Mouse (Mus musculus) limb, embryonic 14.5 days (tissue): ENCODE results near the gene D430041D05Rik. TPM values are rescaled to one million over a fixed set of nuclear protein-coding genes. Genes with fewer than 3 reads are reported as not detected.

Experiments used
- ATAC-seq: fragments of 200-750 bp; cut with Nextera tagmentation; 2 replicates; pipeline ENCODE4 v1.8.0; 2017; ENCODE audit warnings: low read depth, moderate number of reproducible peaks, moderate TSS enrichment; ENCODE audit not compliant: low FRiP score
- DNase-seq: peaks from one replicate; pipeline ENCODE4 v3.0.0-alpha.2; 2015; ENCODE audit warnings: low spot score
- H3K27ac ChIP-seq: fragments of 300-500 bp; sonication (generic); replicated peaks from 2 replicates; pipeline ENCODE4 v1.5.1; 2014; ENCODE audit warnings: low read depth, mild to moderate bottlenecking, low read length, moderate library complexity, mixed read lengths
- H3K27me3 ChIP-seq: fragments of 300-500 bp; sonication (generic); 2 replicates; pipeline ENCODE4 v1.6.1; 2014; ENCODE audit warnings: low read length, mixed read lengths; ENCODE audit not compliant: control insufficient read depth, insufficient read depth
- H3K36me3 ChIP-seq: fragments of 300-500 bp; sonication (generic); 2 replicates; pipeline ENCODE4 v1.6.1; 2014; ENCODE audit warnings: mild to moderate bottlenecking, low read length, moderate library complexity, mixed read lengths; ENCODE audit not compliant: control insufficient read depth, insufficient read depth
- H3K4me1 ChIP-seq: fragments of 300-500 bp; sonication (generic); 2 replicates; pipeline ENCODE4 v1.6.1; 2014; ENCODE audit warnings: antibody characterized with exemption, low read length, mixed read lengths; ENCODE audit not compliant: control insufficient read depth, insufficient read depth
- H3K4me2 ChIP-seq: fragments of 300-500 bp; sonication (generic); replicated peaks from 2 replicates; pipeline ENCODE4 v1.6.1; 2014; ENCODE audit warnings: low read depth, mild to moderate bottlenecking, low read length, moderate library complexity; ENCODE audit not compliant: severe bottlenecking
- H3K4me3 ChIP-seq: fragments of 300-500 bp; sonication (generic); replicated peaks from 2 replicates; pipeline ENCODE4 v1.5.1; 2014; ENCODE audit warnings: low read length
- H3K9ac ChIP-seq: fragments of 300-500 bp; sonication (generic); 2 replicates; pipeline ENCODE4 v1.6.1; 2014; ENCODE audit warnings: mild to moderate bottlenecking, low read depth, low read length, moderate library complexity; ENCODE audit not compliant: severe bottlenecking
- H3K9me3 ChIP-seq: fragments of 300-500 bp; sonication (generic); 2 replicates; pipeline ENCODE4 v1.6.1; 2016; ENCODE audit warnings: low read length; ENCODE audit not compliant: control insufficient read depth
- POLR2A ChIP-seq: fragments of 200-500 bp; IDR thresholded peaks from 2 replicates; pipeline ENCODE4 v1.8.0; 2012; ENCODE audit warnings: inconsistent platforms, mild to moderate bottlenecking, moderate library complexity, borderline replicate concordance; ENCODE audit not compliant: insufficient read depth, insufficient read length; ENCODE audit errors: extremely low read depth
- WGBS: fragments of 180-500 bp; shearing (Covaris S2); extraction: QIAGEN DNeasy Blood & Tissue Kit; methylation state at CpG from one replicate; pipeline ENCODE4 v1.1.7; 2014; 5-methylcytosine and 5-hydroxymethylcytosine counted together
- polyA plus RNA-seq, 2 experiments: library from polyadenylated mRNA; depleted of rRNA in 1 of 2; stranded (reverse) in 1 of 2; unstranded in 1 of 2; fragments of >200 nt; fragmentation: Nextera tagmentation in 1 of 2; extraction: Ambion mirVana in 1 of 2; gene quantifications; 2 replicates each; pipeline versions ENCODE4 v1.2.1 to v1.2.3; 2012 to 2014

The D430041D05Rik gene
- polyA plus RNA-seq, 2 experiments = 1.1 TPM

- H3K27me3 ChIP-seq = peaks cover 9% of the 10 kb centered on the region; the same call in 1 of the 2 replicates
- WGBS = 58% methylated on average over 5 of the region's 5 CpGs
- no peak for TF ChIP-seq POLR2A
- DNase-seq (no peak), ATAC-seq (no peak)
- H3K4me3 ChIP-seq = no peak overlapping the region
- no peak overlapping the region for H3K27ac ChIP-seq
- no peak overlapping the region for H3K4me2 ChIP-seq
- H3K4me1 ChIP-seq = peaks cover 8% of the 10 kb centered on the region; the same call in 1 of the 2 replicates
- no peak overlapping the region for H3K9ac ChIP-seq
- no peaks in the 10 kb centered on the region for H3K9me3 ChIP-seq
- H3K36me3 ChIP-seq = no peaks in the 10 kb centered on the region
These were observed 286.7 kb downstream of the D430041D05Rik start for GRCm38 (mm10) chr2:104124071-104124470.

- no peaks in the 10 kb centered on the region for H3K9me3 ChIP-seq
- 27% methylated on average over 3 of the region's 3 CpGs for WGBS
- H3K4me1 ChIP-seq = peaks cover 8% of the 10 kb centered on the region; the same call in 1 of the 2 replicates
- no peak for DNase-seq
- H3K4me2 ChIP-seq = peak overlapping the region; percentile 96
- no peak overlapping the region for H3K27ac ChIP-seq
- ATAC-seq = no peak
- no peaks in the 10 kb centered on the region for H3K36me3 ChIP-seq
- peak overlapping the region; percentile 62 for H3K4me3 ChIP-seq
- no peak overlapping the region for H3K9ac ChIP-seq
- peaks cover 9% of the 10 kb centered on the region; the same call in 1 of the 2 replicates for H3K27me3 ChIP-seq
- no peak for TF ChIP-seq POLR2A
These were observed 287.3 kb downstream of the D430041D05Rik start for GRCm38 (mm10) chr2:104123540-104123939.

- ATAC-seq = peak; percentile 96
- Histone ChIP-seq H3K9ac (peak within 1 kb of the TSS; percentile 65), H3K27ac (peak within 1 kb of the TSS; percentile 44; the same call in 1 of the 2 replicates)
These were observed 288.1 kb downstream of the D430041D05Rik start, which contains the start of gene A930018P22Rik for GRCm38 (mm10) chr2:104122505-104123378. TSS of gene A930018P22Rik (plus strand) at chr2:104122769.

GRCm38 (mm10) chr2:104121681-104122504, 288.9 kb downstream of the D430041D05Rik start:
- WGBS = 73% methylated on average over 8 of the region's 8 CpGs
- peak overlapping the region; percentile 62 for H3K4me3 ChIP-seq
- H3K27me3 ChIP-seq = peaks cover 9% of the 10 kb centered on the region; the same call in 1 of the 2 replicates
- peaks cover 8% of the 10 kb centered on the region; the same call in 1 of the 2 replicates for H3K4me1 ChIP-seq
- H3K27ac ChIP-seq = peak overlapping the region; percentile 44; the same call in 1 of the 2 replicates
- H3K9me3 ChIP-seq = no peaks in the 10 kb centered on the region
- DNase-seq (no peak), ATAC-seq (no peak)
- 0 out of 2 replicates have a peak overlapping the region, but pooled peaks have one; percentile 65 for H3K9ac ChIP-seq
- H3K4me2 ChIP-seq = peak overlapping the region; percentile 96
- H3K36me3 ChIP-seq = no peaks in the 10 kb centered on the region
- no peak for TF ChIP-seq POLR2A

More at GRCm38 (mm10) chr2:104122505-104123378, 288.1 kb downstream of the D430041D05Rik start, which contains the start of gene A930018P22Rik:
- under 1% methylated on average over 66 of the region's 74 CpGs for WGBS
- Histone ChIP-seq H3K4me1 (peaks cover 8% of the 10 kb centered on the region; the same call in 1 of the 2 replicates), H3K4me2 (peak within 1 kb of the TSS; percentile 96), H3K9me3 (no peaks in the 10 kb centered on the region), H3K27me3 (peaks cover 9% of the 10 kb centered on the region; the same call in 1 of the 2 replicates), H3K36me3 (no peaks in the 10 kb centered on the region), H3K4me3 (peak within 1 kb of the TSS; percentile 62)
- TF ChIP-seq POLR2A = no peak
- peak; percentile 93 for DNase-seq
